Mouse (Mus musculus) forebrain, embryonic 16.5 days (tissue): ENCODE results near the gene Gemin8. TPM values are rescaled to one million over a fixed set of nuclear protein-coding genes. Genes with fewer than 3 reads are reported as not detected.

Experiments used
- ATAC-seq: fragments of 200-750 bp; cut with Nextera tagmentation; 2 replicates; pipeline ENCODE4 v1.8.0; 2017; ENCODE audit warnings: mild to moderate bottlenecking, moderate library complexity
- H3K27ac ChIP-seq: fragments of 300-500 bp; sonication (generic); 2 replicates; pipeline ENCODE4 v1.5.1; 2014; ENCODE audit warnings: low read length, control low read depth
- H3K27me3 ChIP-seq: fragments of 300-500 bp; sonication (generic); replicated peaks from 2 replicates; pipeline ENCODE4 v1.6.1; 2014; ENCODE audit warnings: low read length; ENCODE audit not compliant: control insufficient read depth, insufficient read depth
- H3K36me3 ChIP-seq: fragments of 300-500 bp; sonication (generic); 2 replicates; pipeline ENCODE4 v1.6.1; 2014; ENCODE audit not compliant: control insufficient read depth, insufficient read depth
- H3K4me1 ChIP-seq: fragments of 300-500 bp; sonication (generic); replicated peaks from 2 replicates; pipeline ENCODE4 v1.6.1; 2014; ENCODE audit warnings: low read length; ENCODE audit not compliant: control insufficient read depth, insufficient read depth
- H3K4me2 ChIP-seq: fragments of 300-500 bp; sonication (generic); 2 replicates; pipeline ENCODE4 v1.6.1; 2014; ENCODE audit warnings: mild to moderate bottlenecking, low read length, control low read depth
- H3K4me3 ChIP-seq: fragments of 300-500 bp; sonication (generic); replicated peaks from 2 replicates; pipeline ENCODE4 v1.5.1; 2014; ENCODE audit warnings: mild to moderate bottlenecking, low read length, control low read depth
- H3K9ac ChIP-seq: fragments of 300-500 bp; sonication (generic); replicated peaks from 2 replicates; pipeline ENCODE4 v1.6.1; 2014; ENCODE audit warnings: low read depth, low read length, control low read depth
- H3K9me3 ChIP-seq: fragments of 300-500 bp; sonication (generic); 2 replicates; pipeline ENCODE4 v1.6.1; 2016; ENCODE audit warnings: low read length; ENCODE audit not compliant: control insufficient read depth
- WGBS: fragments of 180-500 bp; shearing (Covaris S2); extraction: QIAGEN DNeasy Blood & Tissue Kit; methylation state at CpG from one replicate; pipeline ENCODE4 v1.1.7; 2014; 5-methylcytosine and 5-hydroxymethylcytosine counted together
- polyA plus RNA-seq: library from polyadenylated mRNA; unstranded; fragments of >200 nt; fragmentation: Nextera tagmentation; extraction: Ambion mirVana; gene quantifications from 2 replicates; pipeline ENCODE4 v1.2.1, GENCODE M21; 2015

Gene Gemin8
- polyA plus RNA-seq, 1 experiment from 2014 or later: 9.2 TPM

DNA sequence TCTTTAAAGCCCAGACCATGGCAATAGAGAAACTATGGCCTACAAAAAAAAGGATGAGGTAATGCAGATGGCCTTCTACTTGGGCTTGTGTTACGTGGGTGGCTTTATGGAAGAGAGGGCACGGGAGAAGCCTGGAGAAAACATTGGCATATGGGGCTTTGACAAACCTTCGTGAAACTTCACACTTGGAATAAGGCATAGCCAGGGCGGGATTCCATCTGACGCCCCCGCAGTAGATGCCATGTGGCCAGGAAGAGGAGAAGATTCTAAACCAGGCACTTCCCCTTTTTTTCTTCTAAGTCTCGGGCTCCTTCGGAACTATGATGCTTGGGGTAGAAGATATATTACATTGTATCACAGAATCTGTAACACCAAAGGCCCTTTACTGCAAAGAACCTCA is 46.5 kb downstream of the Gemin8 start:
- no peaks in the 10 kb centered on the region for H3K27me3 ChIP-seq
- ATAC-seq: no peak
- H3K36me3 ChIP-seq: no peaks in the 10 kb centered on the region
- H3K27ac ChIP-seq: no peak overlapping the region
- no peak overlapping the region for H3K4me3 ChIP-seq
- H3K9me3 ChIP-seq: no peaks in the 10 kb centered on the region
- no peak overlapping the region for H3K4me2 ChIP-seq
- no peaks in the 10 kb centered on the region for H3K4me1 ChIP-seq
- H3K9ac ChIP-seq: no peak overlapping the region
- 72% methylated on average over 8 of the region's 8 CpGs for WGBS

DNA sequence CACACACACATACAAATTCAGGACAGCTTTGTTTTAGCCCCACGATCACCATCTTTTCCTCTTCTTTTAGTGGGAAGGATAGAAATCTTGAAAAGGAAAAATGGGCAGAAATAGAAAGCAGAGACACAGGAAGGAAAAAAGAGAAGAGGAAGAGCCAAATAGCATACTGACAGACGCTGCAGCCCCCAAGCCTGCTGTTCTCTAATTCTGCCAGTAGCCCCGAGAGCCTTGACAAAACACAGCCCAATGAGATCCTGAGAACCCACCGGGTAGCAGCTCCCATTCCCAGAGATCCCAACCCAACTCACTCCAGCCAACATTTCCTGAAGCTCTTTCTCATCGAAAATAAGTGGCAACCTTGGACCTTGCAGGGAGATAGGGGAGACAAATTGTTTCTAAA is 49.1 kb downstream of the Gemin8 start:
- Histone ChIP-seq H3K4me1 (no peaks in the 10 kb centered on the region), H3K4me3 (no peak overlapping the region), H3K36me3 (no peaks in the 10 kb centered on the region), H3K9me3 (no peaks in the 10 kb centered on the region), H3K27me3 (no peaks in the 10 kb centered on the region), H3K27ac (no peak overlapping the region), H3K9ac (no peak overlapping the region), H3K4me2 (no peak overlapping the region)
- 72% methylated on average over 5 of the region's 5 CpGs for WGBS
- no peak for ATAC-seq

DNA sequence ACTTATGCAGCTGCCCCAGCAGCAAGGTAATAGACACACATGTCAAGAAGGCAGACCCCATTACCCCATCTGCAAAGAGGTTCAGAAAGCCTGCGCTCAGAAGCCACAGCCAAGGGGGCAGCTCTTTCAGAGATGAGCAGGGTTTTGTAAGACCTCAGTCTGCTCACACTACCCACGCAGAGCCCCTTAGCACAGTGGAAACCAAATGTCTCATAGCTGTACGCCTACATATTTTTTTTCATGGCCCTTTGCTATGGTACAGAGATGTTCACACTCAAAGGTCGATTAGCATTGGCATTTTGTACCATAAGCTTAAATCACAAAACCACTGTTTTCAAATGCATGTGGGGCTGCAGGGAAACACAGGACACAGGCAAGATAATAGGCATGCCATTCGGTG is 56.6 kb downstream of the Gemin8 start:
- 58% methylated on average over 5 of the region's 5 CpGs for WGBS
- Histone ChIP-seq H3K4me3 (no peak overlapping the region), H3K9ac (no peak overlapping the region), H3K4me2 (no peak overlapping the region), H3K27me3 (no peaks in the 10 kb centered on the region), H3K36me3 (no peaks in the 10 kb centered on the region), H3K9me3 (no peaks in the 10 kb centered on the region), H3K4me1 (no peaks in the 10 kb centered on the region), H3K27ac (no peak overlapping the region)
- no peak for ATAC-seq

DNA sequence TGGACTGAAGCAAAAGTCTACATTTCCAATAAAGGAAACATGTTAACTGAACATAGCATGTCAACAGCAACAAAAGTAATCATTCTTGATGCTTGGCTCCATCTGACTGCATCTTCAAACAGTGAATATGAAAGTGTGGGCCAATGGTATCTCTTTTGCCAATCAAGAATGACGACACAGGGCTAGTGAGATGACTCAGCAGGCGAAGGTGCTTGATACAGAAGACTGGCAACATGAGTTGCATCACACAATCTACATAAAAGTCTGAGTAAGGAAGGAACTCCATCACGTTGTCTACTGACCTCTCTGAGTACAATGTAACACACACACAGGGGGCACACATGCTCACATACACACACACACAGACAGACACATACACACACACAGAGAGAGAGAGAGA is 59.5 kb downstream of the Gemin8 start:
- Histone ChIP-seq H3K36me3 (no peaks in the 10 kb centered on the region), H3K9me3 (no peaks in the 10 kb centered on the region), H3K9ac (no peak overlapping the region), H3K4me2 (no peak overlapping the region), H3K4me3 (no peak overlapping the region), H3K27me3 (no peaks in the 10 kb centered on the region), H3K27ac (no peak overlapping the region), H3K4me1 (no peaks in the 10 kb centered on the region)
- WGBS: 74% methylated on average over 3 of the region's 3 CpGs
- no peak for ATAC-seq

DNA sequence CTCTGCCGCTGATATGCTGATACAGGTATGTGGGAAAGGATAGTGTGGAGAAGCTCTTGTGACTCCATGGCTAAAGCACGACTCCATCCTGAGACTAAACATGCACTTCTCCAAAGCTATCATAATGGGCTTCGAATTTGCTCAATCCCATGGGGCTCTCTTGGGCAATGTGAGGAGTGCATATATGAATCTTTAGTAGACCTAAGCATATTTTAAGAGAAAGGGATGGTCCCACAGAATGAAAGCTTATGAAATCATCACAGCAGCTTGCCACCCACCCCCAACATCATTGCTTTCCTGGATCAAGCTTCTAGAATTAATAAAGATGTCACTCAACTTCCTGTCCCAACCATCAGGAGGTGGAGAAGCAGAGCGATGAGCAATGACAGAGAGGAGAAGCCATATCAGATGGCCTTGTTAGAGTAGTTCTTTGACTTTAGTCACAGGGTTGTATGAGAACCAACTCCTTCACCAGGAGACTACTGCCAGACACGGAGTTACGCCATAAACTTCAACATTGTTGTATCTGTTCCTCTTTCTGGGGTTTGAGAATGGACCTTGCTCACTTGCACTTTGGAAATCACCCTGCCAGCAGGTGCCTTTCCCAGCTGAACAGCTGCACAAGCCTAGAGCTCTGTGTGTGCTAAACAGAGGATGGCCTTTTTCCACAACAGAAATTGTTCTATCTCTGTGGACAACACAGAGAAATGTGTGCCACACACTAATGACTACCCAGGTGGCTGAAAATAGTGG is 60.4 kb downstream of the Gemin8 start:
- Histone ChIP-seq H3K36me3 (no peaks in the 10 kb centered on the region), H3K4me2 (no peak overlapping the region), H3K9ac (no peak overlapping the region), H3K4me3 (no peak overlapping the region), H3K4me1 (no peaks in the 10 kb centered on the region), H3K27me3 (no peaks in the 10 kb centered on the region), H3K9me3 (no peaks in the 10 kb centered on the region), H3K27ac (no peak overlapping the region)
- no peak for ATAC-seq
- WGBS: 87% methylated on average over 6 of the region's 6 CpGs

DNA sequence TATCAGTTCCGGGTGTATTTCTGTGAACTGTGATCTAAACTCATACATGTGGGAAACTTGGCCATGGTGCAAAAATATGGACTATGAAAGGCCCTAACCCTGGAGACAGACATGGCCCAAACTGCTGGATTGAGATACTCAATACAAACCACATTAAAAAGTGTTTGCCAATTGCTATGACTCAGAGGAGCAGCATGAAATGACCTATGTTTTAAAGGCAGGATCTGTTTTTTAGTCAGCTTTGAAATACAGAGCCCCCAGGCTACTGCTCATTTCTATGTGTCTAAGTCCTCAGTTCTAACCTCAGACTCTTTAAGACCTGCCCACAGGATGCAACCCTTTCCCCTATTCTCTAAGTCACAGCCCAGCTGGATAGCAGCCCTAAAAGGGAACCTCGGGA is 65.9 kb downstream of the Gemin8 start:
- Histone ChIP-seq H3K4me3 (no peak overlapping the region), H3K4me2 (no peak overlapping the region), H3K36me3 (no peaks in the 10 kb centered on the region), H3K27ac (no peak overlapping the region), H3K4me1 (peaks cover 3% of the 10 kb centered on the region), H3K9me3 (no peaks in the 10 kb centered on the region), H3K27me3 (no peaks in the 10 kb centered on the region), H3K9ac (no peak overlapping the region)
- ATAC-seq: no peak
- WGBS: 54% methylated on average over 2 of the region's 2 CpGs

DNA sequence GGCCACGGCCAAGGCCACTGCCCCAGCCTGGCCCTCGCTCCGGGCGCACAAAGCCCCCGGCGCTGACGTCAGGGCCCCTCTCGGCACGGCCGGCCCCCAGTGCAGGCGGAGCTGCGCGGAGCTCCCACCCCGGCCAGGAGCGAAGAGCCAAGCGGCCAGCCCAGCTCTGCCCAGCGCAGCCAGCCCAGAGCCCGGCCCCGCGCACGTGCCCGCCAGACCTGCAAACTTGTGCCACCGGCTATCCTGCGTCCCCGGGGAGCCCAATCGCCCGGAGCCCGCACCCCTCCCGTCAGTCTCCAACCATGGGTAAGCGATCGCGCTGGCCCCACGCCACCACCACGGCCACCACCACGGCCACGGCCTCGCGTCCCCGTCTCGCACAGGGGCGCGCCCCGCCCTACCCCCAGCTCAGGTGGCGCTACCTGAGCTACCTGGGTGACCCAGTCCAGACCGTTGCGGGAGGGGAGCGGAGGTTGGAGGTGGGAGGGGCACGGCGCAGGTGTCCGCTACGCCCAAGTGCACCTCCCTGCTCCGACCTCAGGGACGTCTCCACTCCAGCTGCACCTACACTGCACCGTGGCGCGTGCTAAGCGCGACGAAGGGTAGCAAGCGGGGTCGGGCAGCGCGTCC is 68.7 kb downstream of the Gemin8 start, which contains the start of gene Gpm6b:
Gpm6b (plus strand) TSS at position 81 of the 630 bp plus-strand sequence.
- peak within 1 kb of the TSS; percentile 76 for H3K9ac ChIP-seq
- ATAC-seq: peak; percentile 89
- no peaks in the 10 kb centered on the region for H3K36me3 ChIP-seq
- 17% methylated on average over 48 of the region's 63 CpGs for WGBS
- peak within 1 kb of the TSS; percentile 35 for H3K27ac ChIP-seq
- H3K4me1 ChIP-seq: peaks cover 3% of the 10 kb centered on the region
- H3K9me3 ChIP-seq: no peaks in the 10 kb centered on the region
- H3K27me3 ChIP-seq: no peaks in the 10 kb centered on the region
- H3K4me2 ChIP-seq: peak within 1 kb of the TSS; percentile 64
- H3K4me3 ChIP-seq: peak within 1 kb of the TSS; percentile 66

DNA sequence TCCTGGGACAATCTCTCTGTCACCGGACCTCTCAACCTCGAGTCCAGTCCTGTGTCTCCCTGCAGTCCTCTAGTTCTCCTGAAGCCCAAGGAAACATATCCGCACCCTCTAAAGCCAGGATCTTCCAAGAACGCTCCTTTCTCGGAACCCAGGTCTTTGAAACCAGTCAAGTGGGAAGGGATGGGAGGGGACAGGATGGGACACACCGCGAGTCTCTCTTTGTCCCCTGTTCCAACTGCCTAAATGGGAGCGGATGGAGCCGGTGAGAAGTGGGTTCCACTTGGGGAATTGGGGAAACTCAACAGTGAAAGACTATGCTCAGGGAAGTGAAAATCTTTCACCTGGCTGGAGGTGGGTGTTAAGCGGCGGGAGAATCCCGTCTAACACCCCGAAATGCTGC is 69.3 kb downstream of the Gemin8 start:
- 23% methylated on average over 13 of the region's 13 CpGs for WGBS

More for the DNA sequence above, 69.3 kb downstream of the Gemin8 start:
- no peaks in the 10 kb centered on the region for H3K36me3 ChIP-seq
- H3K4me1 ChIP-seq: peaks cover 3% of the 10 kb centered on the region
- H3K9ac ChIP-seq: peak overlapping the region; percentile 76
- no peaks in the 10 kb centered on the region for H3K9me3 ChIP-seq
- H3K4me2 ChIP-seq: peak overlapping the region; percentile 64
- peak overlapping the region; percentile 66 for H3K4me3 ChIP-seq
- peak overlapping the region; percentile 35 for H3K27ac ChIP-seq
- no peaks in the 10 kb centered on the region for H3K27me3 ChIP-seq
- peak; percentile 35 for ATAC-seq
